Mouse (Mus musculus) neural tube, embryonic 13.5 days (tissue): Measurements from ENCODE around the gene Olfr1382. TPM values are rescaled to one million over a fixed set of nuclear protein-coding genes. Genes with fewer than 3 reads are reported as not detected.
"Not testable (repeated sequence)": the region's sequence is repeated elsewhere in the genome, so short reads cannot be mapped to it uniquely, and the experiment has no call there.

Source experiments
- ATAC-seq: fragments of 200-750 bp; cut with Nextera tagmentation; 2 replicates; pipeline ENCODE4 v1.8.0; 2017; ENCODE audit warnings: low read depth, mild to moderate bottlenecking, moderate TSS enrichment, moderate library complexity
- H3K27ac ChIP-seq: fragments of 300-500 bp; sonication (generic); replicated peaks from 2 replicates; pipeline ENCODE4 v1.5.1; 2015; ENCODE audit warnings: moderate library complexity, mild to moderate bottlenecking, inconsistent platforms
- H3K27me3 ChIP-seq: fragments of 300-500 bp; sonication (generic); 2 replicates; pipeline ENCODE4 v1.6.1; 2015; ENCODE audit warnings: mild to moderate bottlenecking, inconsistent platforms
- H3K36me3 ChIP-seq: fragments of 300-500 bp; sonication (generic); 2 replicates; pipeline ENCODE4 v1.6.1; 2015; ENCODE audit warnings: mild to moderate bottlenecking, inconsistent platforms
- H3K4me1 ChIP-seq: fragments of 300-500 bp; sonication (generic); replicated peaks from 2 replicates; pipeline ENCODE4 v1.6.1; 2015; ENCODE audit warnings: inconsistent platforms
- H3K4me2 ChIP-seq: fragments of 300-500 bp; sonication (generic); 2 replicates; pipeline ENCODE4 v1.6.1; 2015; ENCODE audit warnings: inconsistent platforms, mild to moderate bottlenecking, moderate library complexity
- H3K4me3 ChIP-seq: fragments of 300-500 bp; sonication (generic); 2 replicates; pipeline ENCODE4 v1.5.1; 2015; ENCODE audit warnings: mild to moderate bottlenecking, inconsistent platforms
- H3K9ac ChIP-seq: fragments of 300-500 bp; sonication (generic); 2 replicates; pipeline ENCODE4 v1.6.1; 2015; ENCODE audit warnings: moderate library complexity, mild to moderate bottlenecking, inconsistent platforms
- H3K9me3 ChIP-seq: fragments of 300-500 bp; sonication (generic); 2 replicates; pipeline ENCODE4 v1.6.1; 2016; ENCODE audit warnings: inconsistent platforms
- WGBS: fragments of 180-500 bp; shearing (Covaris S2); methylation state at CpG from one replicate; pipeline ENCODE4 v1.1.7; 2015; 5-methylcytosine and 5-hydroxymethylcytosine counted together
- polyA plus RNA-seq: library from polyadenylated mRNA; unstranded; fragments of >200 nt; fragmentation: Nextera tagmentation; extraction: Ambion mirVana; gene quantifications from 2 replicates; pipeline ENCODE4 v1.2.1, GENCODE M21; 2015

Olfr1382 gene
- polyA plus RNA-seq: not detected in 2 replicates

DNA sequence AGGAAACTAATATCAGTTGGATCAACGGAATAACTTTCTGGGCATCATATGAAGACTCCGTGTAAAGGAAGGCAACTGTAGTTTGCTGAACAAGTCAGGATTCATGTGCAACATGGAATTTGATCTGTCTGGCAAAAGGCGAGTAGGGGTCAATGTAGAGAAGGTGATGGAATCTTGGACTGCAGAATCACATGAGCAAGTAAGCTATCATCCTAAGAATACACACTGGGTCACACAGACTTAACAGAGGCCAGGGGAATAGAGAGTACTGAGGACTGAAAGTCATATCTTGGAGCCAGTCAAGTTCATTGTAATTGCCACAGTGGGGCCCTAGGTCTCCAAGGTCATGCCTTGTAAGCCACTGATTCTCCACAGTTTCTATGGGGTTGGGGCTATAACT, at the start of gene Olfr1382:
Gene Olfr1382 (plus strand): TSS at position 301 of the 400 bp plus-strand sequence.
- Histone ChIP-seq H3K4me3 (no peak within 1 kb of the TSS), H3K9ac (no peak within 1 kb of the TSS), H3K27me3 (no peaks in the 10 kb centered on the region), H3K27ac (no peak within 1 kb of the TSS), H3K36me3 (no peaks in the 10 kb centered on the region), H3K4me2 (no peak within 1 kb of the TSS), H3K4me1 (no peaks in the 10 kb centered on the region), H3K9me3 (no peaks in the 10 kb centered on the region)
- ATAC-seq: no peak
- 87% methylated on average over 3 of the region's 3 CpGs for WGBS

GRCm38 (mm10) chr11:49485973-49486372, 42.1 kb upstream of the Olfr1382 start:
- H3K27me3 ChIP-seq: no peaks in the 10 kb centered on the region
- H3K4me1 ChIP-seq: no peaks in the 10 kb centered on the region
- H3K9ac ChIP-seq: no peak overlapping the region
- ATAC-seq: no peak
- no peaks in the 10 kb centered on the region for H3K36me3 ChIP-seq
- H3K27ac ChIP-seq: no peak overlapping the region
- no peak overlapping the region for H3K4me3 ChIP-seq
- H3K4me2 ChIP-seq: no peak overlapping the region
- 53% methylated on average over 4 of the region's 4 CpGs for WGBS
- no peaks in the 10 kb centered on the region for H3K9me3 ChIP-seq

GRCm38 (mm10) chr11:49488770-49489169, 39.3 kb upstream of the Olfr1382 start, which contains the start of gene Olfr1385:
Olfr1385 (plus strand) TSS chr11:49489070.
- not testable (repeated sequence) for H3K27me3 ChIP-seq, H3K9ac ChIP-seq, H3K4me1 ChIP-seq, ATAC-seq, H3K4me3 ChIP-seq, H3K27ac ChIP-seq, H3K36me3 ChIP-seq, H3K9me3 ChIP-seq, H3K4me2 ChIP-seq
- 96% methylated on average over 1 of the region's 1 CpGs for WGBS

- H3K36me3 ChIP-seq: no peaks in the 10 kb centered on the region
- H3K4me2 ChIP-seq: no peak overlapping the region
- WGBS: 80% methylated on average over 5 of the region's 5 CpGs
- no peak overlapping the region for H3K27ac ChIP-seq
- no peaks in the 10 kb centered on the region for H3K4me1 ChIP-seq
- H3K27me3 ChIP-seq: no peaks in the 10 kb centered on the region
- H3K4me3 ChIP-seq: no peak overlapping the region
- no peak for ATAC-seq
- no peaks in the 10 kb centered on the region for H3K9me3 ChIP-seq
- H3K9ac ChIP-seq: no peak overlapping the region
These were observed 10.0 kb upstream of the Olfr1382 start for GRCm38 (mm10) chr11:49518086-49518485.

- no peaks in the 10 kb centered on the region for H3K4me1 ChIP-seq
- no peak for ATAC-seq
- no peaks in the 10 kb centered on the region for H3K9me3 ChIP-seq
- no peaks in the 10 kb centered on the region for H3K36me3 ChIP-seq
- H3K4me3 ChIP-seq: no peak within 1 kb of the TSS
- H3K4me2 ChIP-seq: no peak within 1 kb of the TSS
- H3K9ac ChIP-seq: no peak within 1 kb of the TSS
- no peak within 1 kb of the TSS for H3K27ac ChIP-seq
- no peaks in the 10 kb centered on the region for H3K27me3 ChIP-seq
These were observed 8.7 kb upstream of the Olfr1382 start, which contains the start of gene Olfr1383 for GRCm38 (mm10) chr11:49519348-49519747. Olfr1383 (plus strand) TSS chr11:49519648.

DNA sequence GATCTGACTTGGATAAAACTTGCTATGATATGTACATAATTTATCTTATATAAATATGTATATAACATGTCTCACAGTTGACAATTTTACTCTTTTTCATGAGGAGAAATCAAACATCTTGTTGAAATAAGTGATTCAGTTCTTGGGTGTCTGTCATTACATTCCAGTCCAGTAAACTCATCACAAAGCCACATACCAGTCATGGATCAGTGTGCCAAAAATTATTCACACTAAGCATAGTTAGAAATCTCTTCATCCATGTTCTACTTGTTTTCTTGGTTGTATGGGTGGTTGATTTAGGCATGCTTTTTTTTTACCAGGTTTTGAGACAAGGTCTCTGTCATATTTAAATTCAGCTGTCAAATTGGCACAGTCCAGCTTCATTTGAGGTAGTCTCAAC, 4.7 kb downstream of the Olfr1382 start:
- H3K4me3 ChIP-seq: no peak overlapping the region
- H3K4me1 ChIP-seq: no peaks in the 10 kb centered on the region
- H3K4me2 ChIP-seq: no peak overlapping the region
- no peak overlapping the region for H3K27ac ChIP-seq
- no peaks in the 10 kb centered on the region for H3K9me3 ChIP-seq
- no peaks in the 10 kb centered on the region for H3K27me3 ChIP-seq
- ATAC-seq: no peak
- H3K9ac ChIP-seq: no peak overlapping the region
- no peaks in the 10 kb centered on the region for H3K36me3 ChIP-seq

- H3K4me1 ChIP-seq, H3K4me2 ChIP-seq, H3K9ac ChIP-seq, H3K4me3 ChIP-seq, H3K9me3 ChIP-seq, H3K27me3 ChIP-seq, H3K36me3 ChIP-seq, H3K27ac ChIP-seq: not testable (repeated sequence)
- 89% methylated on average over 2 of the region's 2 CpGs for WGBS
- peak; percentile 47; the same call in 1 of the 2 replicates for ATAC-seq
These were observed 8.6 kb downstream of the Olfr1382 start for GRCm38 (mm10) chr11:49536631-49537030.

DNA sequence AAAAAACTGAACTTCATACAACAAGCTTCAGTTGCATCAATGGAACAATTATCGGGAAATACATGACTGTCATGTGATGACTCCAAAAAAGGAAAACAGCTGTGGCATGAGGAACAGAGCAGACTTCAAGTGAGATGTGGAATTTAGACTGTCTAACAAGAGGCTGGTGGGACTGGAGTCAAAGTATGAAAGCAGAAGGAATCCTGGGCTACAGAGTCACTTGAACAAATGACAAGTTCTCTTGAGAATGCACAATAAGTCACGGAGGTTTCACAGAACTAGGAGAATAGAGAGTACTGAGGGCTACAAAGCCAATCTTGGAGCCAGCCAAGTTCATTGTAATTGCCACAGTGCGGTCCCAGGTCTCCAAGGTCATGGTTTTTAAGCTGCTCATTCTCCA, 15.1 kb downstream of the Olfr1382 start, which contains the start of gene Olfr1381:
Gene Olfr1381 (plus strand): TSS at position 301 of the 400 bp plus-strand sequence.
- not testable (repeated sequence) for H3K4me2 ChIP-seq, H3K27ac ChIP-seq, H3K4me3 ChIP-seq, H3K27me3 ChIP-seq, H3K4me1 ChIP-seq, H3K9ac ChIP-seq, ATAC-seq, H3K36me3 ChIP-seq, H3K9me3 ChIP-seq
- 50% methylated on average over 3 of the region's 3 CpGs for WGBS

DNA sequence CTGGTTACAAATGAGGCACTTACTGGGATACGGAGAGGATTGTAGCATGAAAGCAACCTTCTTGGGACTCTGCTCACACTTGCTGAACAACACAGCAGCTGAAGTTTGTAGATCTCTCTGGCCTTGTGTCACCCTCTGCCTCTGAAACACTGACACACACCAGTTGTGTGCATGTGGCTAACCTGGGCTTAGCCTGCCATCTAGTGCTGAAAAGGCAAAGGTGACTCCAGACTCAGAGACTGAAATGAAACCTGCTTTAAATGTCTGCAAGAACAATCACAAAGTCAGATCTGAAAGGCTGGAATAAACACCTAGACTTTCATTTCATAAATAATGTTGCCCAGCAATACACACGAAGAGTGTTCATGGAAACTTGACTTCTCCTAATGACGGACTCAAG, 26.0 kb downstream of the Olfr1382 start:
- H3K9me3 ChIP-seq, H3K4me2 ChIP-seq, H3K27ac ChIP-seq, H3K4me1 ChIP-seq, H3K36me3 ChIP-seq, H3K4me3 ChIP-seq, H3K9ac ChIP-seq, H3K27me3 ChIP-seq, ATAC-seq: not testable (repeated sequence)
- WGBS: 83% methylated on average over 3 of the region's 3 CpGs

- not testable (repeated sequence) for H3K9me3 ChIP-seq, H3K27ac ChIP-seq, H3K9ac ChIP-seq, H3K36me3 ChIP-seq, H3K4me3 ChIP-seq, H3K4me2 ChIP-seq, H3K27me3 ChIP-seq, ATAC-seq, H3K4me1 ChIP-seq
- WGBS: 62% methylated on average over 5 of the region's 5 CpGs
These were observed 28.5 kb downstream of the Olfr1382 start, which contains the start of gene Olfr1380 for GRCm38 (mm10) chr11:49556578-49556977. Olfr1380 (plus strand) TSS chr11:49556878.

DNA sequence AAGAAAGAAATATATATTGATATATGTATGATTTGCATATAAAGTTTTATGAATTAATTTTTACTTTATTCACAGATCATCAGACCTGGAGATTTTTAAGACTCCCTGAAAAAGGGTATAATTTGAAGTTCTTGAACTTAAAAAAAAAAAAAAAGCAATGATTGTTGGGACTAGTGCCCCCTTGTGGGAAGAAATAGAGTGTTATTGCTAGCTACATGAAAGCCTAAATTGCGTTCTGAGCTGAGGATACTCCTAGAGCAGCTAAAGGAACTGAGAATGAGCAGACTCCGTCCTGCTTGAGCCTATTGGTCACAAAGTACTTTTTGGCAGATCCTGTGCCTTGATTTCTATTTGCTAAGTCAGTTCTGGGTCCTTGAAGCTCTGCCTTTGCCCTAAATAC, 47.0 kb downstream of the Olfr1382 start:
- not testable (repeated sequence) for H3K27ac ChIP-seq, ATAC-seq, H3K4me3 ChIP-seq, H3K4me2 ChIP-seq, H3K9ac ChIP-seq, H3K36me3 ChIP-seq, H3K9me3 ChIP-seq, H3K4me1 ChIP-seq, H3K27me3 ChIP-seq
- 33% methylated on average over 2 of the region's 2 CpGs for WGBS

DNA sequence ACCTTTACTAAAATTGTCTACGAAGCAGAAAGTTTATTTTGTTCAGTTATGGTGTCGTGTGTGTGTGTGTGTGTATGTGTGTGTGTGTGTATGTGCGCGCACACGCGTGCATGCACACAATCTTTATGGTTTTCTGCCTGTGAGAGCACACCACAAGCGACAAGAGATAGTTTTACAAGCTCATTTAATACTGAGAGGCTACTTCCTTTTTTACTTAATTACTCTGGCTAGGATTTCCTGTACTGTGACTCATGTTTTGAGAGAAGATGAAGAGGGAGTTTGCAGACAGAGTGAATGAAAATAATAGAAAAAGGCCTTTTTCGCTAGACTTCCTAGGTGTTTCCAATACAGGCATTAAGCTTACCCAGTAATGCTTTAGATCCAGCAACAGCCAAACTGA, 52.4 kb downstream of the Olfr1382 start:
- H3K9ac ChIP-seq, ATAC-seq, H3K4me2 ChIP-seq, H3K27ac ChIP-seq, H3K4me1 ChIP-seq, H3K36me3 ChIP-seq, H3K9me3 ChIP-seq, H3K4me3 ChIP-seq, H3K27me3 ChIP-seq: not testable (repeated sequence)
- 89% methylated on average over 8 of the region's 8 CpGs for WGBS
